Mouse (Mus musculus) E14TG2a.4 (cell line): Measurements from ENCODE around the gene Gm20873.
"Not testable (repeated sequence)": the region's sequence is repeated elsewhere in the genome, so short reads cannot be mapped to it uniquely, and the experiment has no call there.

Source experiments
- CTCF ChIP-seq: conservative IDR thresholded peaks from 2 replicates; pipeline ENCODE4 v1.5.1; 2014; ENCODE audit warnings: low read length
- NANOG ChIP-seq: IDR thresholded peaks from 2 replicates; pipeline ENCODE4 v1.6.1; 2014; ENCODE audit warnings: borderline replicate concordance, low read length, mixed read lengths
- POU5F1 ChIP-seq: IDR thresholded peaks from 2 replicates; pipeline ENCODE4 v1.6.1; 2014; ENCODE audit warnings: low read length, borderline replicate concordance

- TF ChIP-seq CTCF, NANOG, POU5F1: not testable (repeated sequence)
These were observed at the start of gene Gm20873 for GRCm38 (mm10) chrY:6266798-6267197.
